Mouse (Mus musculus): ENCODE data around the gene Ccdc106.
A peak's percentile ranks its signal among the peaks of the same experiment; 100 is the strongest.
"Not testable (repeated sequence)": the region's sequence is repeated elsewhere in the genome, so short reads cannot be mapped to it uniquely, and the experiment has no call there.

The Ccdc106 gene

DNA sequence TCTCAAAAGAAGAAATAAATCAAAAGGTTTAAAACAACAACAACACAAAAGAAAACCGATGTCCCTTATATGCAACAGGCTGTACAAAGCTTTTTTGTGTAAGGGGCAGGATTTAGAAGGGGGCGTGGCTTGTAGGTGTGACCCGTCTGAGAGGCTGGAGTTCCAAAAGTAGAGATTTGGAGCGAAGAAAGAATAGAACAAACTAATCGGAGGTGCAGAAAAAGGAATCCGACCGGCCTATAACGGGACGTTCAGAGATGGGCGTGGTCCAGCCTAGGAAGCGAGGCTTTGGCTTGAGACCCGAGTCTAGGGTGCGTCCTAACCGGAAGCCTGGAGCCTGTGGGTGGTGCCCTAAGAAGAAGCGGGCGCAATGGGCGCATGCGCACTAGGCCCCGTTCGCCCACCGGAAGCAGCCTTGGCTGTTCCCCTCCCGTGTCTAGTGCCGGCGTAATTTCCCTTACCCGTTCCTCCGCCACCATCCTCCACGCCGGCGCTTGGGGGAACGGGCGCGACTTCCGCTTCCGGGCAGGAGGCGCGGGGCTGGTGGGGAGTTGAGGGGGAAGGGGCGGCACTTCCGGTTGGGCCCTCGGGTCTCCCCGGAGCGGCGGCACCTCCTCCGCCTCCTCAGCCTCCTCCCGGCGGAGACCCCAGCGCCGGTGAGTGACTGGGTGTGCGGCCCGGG is at the start of gene Ccdc106, which contains the start of gene Zfp865:
Gene Ccdc106, plus strand, starts transcription at position 554 of the 682 bp plus-strand sequence.
Gene Zfp865, plus strand, starts transcription at position 377 of the 682 bp plus-strand sequence.
- peak; percentile 98 for DNase-seq (ENCODE audit: low read depth, low spot score)

DNA sequence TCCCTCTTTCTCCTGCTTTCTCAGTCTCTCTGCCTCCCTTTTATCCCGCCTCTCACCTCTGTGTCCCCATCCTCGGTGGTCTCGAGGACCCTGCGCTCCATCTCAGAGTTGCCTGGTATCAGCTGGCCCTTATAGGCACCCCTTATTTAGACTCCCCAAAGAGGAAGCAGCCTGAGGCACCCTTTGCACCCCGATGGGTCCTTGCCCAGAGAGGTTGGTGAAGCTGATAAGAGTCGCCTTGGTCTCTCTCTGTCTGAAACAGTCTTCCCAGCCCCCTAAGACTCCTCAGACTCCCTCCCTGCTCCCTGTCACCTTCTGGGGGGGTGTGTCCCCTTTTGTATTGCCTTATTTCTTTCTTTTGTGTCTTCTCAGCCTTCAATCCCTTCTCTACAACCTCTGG is 49.3 kb upstream of the Ccdc106 start, which contains the start of gene Sbk3:
Gene Sbk3, minus strand, starts transcription at position 101 of the 400 bp plus-strand sequence.
- no peak for DNase-seq (ENCODE audit: low read depth, low spot score)

DNA sequence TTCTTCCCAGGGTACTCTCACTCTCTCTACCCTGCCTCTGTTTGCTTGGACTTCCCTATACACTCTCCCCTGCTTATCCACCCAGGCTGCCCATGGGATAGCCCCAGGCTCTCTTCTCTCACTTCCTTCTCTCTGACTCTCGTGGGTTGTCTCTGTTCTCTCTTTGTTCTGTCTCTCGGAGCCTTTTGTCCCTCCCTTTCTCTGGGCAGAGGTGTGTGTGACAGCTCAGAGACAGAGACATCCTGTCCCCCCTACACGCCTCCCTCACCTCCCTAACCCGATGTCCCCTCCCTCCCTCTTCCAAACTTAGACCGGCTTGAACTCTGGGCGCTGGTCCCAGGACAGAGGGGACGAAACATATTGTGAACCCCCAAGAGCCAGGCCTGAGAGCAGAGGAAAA is 48.6 kb upstream of the Ccdc106 start:
- DNase-seq (ENCODE audit: low read depth, low spot score), result no peak

DNA sequence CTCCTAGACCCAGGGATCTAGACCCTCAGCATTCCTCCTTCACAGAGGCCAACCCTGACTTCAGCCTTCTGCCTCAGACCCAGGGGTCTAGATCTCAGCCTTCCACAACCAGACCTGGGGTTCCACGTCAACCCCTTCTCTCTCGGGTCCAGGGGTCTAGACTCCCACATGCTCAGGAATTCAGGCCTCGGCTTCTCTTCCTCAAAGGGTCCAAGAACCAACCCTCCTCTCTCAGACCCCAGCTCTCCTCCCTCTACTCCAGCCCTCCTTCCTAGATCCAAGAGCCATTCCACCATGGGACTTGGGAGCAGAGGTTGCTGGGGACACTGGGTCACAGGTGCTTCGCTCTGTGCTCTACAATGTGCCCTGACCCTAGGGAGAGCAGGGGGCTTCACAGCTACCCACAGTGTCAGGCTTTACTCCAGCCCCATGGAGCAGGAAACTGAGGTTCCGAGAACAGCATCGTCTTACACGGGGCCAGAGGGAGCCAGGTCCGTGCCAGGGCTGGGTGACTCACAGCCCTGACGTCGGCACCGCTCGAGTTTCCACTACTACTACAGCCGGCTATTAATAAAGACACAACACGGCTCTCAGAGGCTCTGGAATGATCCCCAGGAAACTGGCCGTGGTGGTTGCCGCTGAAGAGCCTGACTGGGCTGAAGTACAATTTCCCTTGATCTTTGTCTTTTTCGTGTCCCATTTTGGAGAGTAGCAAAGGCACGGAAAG is 47.9 kb upstream of the Ccdc106 start:
- DNase-seq (ENCODE audit: low read depth, low spot score), result no peak

DNA sequence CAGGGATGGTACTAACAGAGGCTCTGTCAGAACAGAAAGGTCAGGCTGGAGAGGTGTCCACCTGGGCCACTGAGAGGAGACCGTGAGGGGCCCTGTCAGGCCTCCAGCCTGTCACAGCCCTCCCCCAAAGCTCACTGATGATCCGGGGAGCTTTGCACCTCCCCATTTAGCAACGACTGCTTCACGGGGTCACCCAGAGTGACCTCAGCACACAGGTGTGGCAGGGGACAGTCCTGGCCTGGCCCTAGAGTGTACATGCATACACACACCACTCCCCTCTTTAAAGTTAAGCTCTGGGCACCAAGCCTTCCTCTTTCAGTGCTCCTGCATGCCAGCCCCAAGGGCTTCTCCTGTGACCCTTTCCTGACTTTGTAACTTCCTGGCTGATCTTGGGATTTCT is 44.9 kb upstream of the Ccdc106 start:
- DNase-seq (ENCODE audit: low read depth, low spot score), result no peak

DNA sequence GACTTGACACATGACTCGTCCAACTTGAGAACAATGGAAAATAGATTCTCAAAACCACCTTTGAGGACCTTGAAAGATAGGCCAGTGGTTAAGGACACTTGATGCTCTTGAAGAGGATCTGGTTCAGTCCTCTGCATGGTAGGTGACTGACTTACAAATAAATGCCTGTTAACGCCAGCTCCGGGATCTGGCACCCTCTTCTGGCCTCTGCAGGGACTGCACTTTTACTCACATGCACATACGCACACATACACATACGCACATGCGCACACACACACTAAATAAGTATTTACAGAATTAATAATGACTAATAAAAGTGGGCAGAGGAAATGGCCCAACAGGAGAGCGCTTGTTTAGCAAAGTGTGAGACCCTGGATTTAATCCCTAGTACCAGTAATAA is 43.5 kb upstream of the Ccdc106 start:
- no peak for DNase-seq (ENCODE audit: low read depth, low spot score)

DNA sequence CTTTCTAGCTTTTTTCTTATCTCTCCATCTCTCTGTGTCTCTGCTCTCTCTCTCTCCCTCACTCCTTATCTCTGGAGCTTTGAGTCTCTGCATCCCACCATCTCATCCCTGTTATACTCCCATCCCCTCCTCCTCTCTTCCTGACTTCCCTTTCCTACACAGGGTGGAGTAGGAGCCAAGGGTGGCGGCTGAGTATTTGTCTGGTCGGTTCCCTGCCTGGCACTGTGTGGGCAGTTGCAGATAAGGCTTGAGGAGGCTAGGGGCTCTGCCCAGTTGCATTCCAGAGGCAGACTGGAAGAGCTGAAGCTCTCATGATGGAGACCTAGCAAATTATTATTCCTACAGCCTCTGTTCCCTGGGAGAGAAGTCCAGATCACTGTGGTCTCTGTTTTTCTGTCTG is 32.1 kb upstream of the Ccdc106 start:
- no peak for DNase-seq (ENCODE audit: low read depth, low spot score)

DNA sequence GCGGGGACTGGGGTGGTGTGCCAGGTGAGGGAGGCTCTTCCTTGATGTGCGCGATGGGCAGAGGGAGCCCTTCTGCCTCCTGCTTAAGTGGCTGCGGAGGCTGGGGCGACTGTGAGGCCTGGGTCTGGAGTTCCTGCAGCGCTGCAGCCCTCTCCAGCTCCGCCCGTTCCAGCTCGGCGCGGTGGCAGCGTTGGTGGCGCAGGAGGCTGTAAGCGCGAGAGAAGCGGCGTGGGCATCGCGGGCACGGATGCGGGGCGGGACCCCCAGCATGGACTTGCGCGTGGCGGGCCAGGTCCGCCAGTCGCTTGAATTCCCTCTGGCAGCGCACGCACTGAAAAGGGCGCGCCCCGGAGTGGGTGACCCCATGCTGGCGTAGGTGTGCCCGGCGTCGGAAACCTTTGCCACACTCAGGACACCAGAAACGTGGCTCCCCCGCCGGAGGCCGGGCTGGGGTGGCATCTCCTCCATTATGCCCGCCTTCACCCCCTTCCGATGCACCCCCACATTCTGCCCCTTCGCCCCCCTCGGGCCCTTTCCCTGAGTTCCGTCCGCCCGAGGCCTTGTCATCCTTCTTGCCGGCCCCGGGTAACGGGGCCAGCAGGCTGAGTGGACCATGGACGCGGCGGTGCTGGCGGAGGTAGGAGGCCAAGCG is 26.9 kb upstream of the Ccdc106 start:
- no peak for DNase-seq (ENCODE audit: low read depth, low spot score)

DNA sequence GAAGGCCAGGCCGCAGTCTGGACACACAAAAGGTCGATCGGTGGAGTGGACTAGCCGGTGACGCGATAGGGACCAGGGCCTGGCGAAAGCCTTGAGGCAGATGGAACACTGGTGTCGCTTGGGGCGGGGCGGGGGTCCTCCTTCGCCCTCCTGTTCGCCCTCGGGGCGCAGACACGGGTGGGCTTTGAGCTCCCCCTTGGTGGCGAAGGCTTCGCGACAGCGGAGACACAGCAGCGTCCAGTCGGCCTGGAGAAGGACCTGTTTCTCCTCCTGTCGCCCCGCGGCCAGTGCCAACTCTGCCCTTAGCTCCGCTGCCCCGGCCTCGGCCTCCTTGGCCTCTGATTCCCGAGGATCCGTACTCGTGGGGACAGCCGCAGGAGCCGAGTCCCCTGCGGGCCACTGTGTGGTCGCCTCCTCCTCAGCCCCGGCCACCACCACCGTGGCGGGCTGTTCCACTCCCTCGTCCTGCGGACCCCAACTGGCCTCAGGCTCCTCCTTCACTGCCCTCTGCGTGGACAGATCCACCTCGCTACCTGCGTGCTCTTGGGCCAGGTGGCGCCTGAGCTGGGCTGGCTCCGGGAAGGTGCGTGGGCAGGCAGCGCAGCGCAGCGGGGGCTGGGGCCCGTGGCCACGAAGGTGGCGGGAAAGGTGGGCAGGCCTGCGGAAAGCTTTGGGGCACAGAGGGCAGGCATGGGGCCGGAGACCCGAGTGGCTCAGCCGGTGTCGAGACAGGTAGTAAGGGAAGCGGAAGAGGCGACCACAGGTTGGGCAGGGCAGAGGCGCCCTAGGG is 26.2 kb upstream of the Ccdc106 start:
- DNase-seq (ENCODE audit: low read depth, low spot score), result no peak

DNA sequence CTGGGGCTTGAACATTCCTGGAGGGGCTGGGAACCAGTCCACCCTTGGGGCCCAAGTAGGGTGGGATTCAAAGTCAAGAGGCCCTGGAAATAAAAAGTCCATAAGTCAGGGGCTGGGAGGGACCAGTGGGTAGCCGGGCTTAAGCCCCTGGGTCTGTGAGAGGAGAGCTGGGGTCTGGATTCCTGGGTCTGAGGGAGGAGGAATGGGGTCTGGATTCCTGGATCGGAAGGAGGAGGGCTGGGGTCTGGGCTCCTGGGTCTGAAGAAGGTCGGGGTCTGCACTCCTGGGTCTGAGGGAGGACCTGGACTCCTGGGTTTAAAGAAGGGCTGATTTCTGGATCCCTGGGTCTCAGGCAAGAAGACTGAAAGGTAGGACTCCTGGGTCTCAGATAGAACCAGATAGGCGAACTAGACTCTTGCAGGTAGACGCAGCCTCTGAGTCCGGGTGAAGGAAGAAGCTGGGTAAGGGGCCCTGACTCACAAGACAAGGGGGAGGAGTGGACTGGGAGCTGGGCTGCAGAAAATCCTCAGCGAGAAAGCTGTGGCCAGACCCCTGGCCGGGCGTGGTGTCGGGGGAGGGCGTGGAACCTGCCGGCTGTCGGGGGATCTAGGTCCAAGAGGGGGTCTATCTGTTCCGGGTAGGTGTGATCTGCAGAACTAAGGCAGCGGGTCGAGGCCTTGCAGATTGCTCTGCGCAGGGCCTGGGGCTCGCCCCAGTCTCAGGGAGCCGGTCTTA is 24.9 kb upstream of the Ccdc106 start:
- DNase-seq (ENCODE audit: low read depth, low spot score), result no peak

DNA sequence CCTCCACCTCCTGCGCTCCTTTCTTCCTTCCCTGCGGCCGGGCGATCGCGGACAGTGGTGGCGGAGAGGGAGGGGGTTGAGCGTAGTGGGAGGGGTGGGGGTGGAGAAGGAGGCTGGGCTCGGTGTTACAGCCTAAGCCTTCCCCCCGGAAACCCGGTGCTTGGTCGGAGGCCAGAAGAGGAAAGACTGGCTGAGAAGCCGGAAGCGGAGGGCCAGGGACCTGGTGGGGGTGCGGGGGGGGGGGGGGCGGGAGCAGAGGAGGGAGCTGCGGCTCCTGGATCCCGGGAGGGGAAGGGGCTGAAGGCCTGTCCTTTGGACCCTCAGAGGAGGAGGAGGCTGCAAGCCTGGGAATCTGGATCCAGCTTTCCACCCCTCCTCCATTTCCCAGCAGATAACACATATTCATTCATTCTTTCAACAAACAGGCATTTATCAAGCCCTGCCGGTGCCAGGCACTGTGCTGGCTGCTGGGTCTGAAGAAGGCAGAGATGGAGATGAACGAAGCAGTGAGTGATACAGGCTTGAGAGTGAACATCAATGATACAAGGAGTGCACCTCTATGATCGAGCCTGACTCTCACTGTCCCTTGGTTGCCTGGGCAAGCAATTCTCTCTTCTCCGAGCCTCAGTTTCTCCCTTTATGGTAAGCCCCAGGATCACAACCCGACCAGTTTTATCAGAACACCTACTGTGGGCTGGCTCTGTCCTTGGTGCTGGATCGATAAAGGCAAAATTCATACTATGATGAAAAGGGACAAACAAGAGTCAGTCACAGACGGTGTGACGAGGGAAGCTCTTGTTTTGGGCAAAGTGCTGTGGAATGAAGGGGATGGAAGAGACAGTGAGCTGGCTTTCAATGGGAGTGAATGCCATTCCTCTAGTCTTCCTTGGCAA is 24.1 kb upstream of the Ccdc106 start, which contains the start of gene Zfp579:
Gene Zfp579, minus strand, starts transcription at position 156 of the 893 bp plus-strand sequence.
- DNase-seq (ENCODE audit: low read depth, low spot score), result peak; percentile 90

DNA sequence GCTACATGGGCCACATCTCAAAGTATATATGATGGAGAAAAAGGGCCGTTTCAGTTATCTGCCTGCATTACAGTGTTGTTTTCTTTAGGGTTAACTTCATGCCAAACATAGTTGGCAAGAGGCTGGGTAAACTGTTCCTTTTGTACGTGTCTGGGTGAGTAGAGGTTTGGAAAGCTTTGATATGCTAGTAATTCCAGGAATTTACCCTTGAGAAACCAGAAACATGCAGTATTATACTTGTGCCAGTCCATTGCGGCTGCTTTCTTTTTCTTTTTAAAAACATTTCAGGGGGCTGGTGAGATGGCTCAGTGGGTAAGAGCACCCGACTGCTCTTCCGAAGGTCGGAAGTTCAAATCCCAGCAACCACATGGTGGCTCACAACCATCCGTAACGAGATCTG is 23.4 kb upstream of the Ccdc106 start:
- no peak for DNase-seq (ENCODE audit: low read depth, low spot score)

DNA sequence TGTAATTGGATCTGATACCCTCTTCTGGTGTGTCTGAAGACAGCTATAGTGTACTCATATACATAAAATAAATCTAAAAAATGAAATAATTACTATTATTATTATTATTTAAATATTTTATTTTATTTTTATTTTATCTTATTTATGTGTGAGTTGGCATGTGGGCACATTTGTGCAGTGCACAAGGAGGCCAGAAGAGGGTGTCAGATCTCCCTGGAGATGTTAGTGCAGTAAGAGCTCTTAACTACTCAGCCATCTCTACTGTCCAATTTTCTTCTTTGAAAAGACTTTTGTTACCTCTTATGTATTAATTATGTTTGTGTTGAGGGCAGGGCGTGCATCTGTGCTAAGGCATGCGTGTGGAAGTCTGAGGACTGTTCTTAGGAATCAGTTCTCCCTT is 20.5 kb upstream of the Ccdc106 start:
- no peak for DNase-seq (ENCODE audit: low read depth, low spot score)

DNA sequence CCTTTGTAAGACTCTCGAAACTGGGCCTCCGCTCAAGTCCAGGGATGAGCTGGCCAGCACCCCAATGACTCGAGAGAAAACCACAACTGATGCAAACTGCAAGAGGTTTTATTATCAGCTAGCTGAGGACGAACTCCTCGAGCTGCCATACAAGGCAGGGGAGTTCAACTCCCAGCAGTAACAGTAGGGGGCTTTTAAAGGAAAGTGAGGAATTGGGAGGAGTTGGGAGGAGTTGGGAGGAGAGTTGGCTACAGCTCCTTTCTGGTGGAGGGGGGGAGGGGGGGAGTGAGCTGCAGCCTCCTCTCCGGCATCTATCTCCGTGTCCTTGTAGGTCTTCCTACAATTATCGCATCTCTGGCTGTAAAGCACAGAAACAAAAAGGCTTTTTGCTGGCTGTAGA is 17.5 kb upstream of the Ccdc106 start:
- DNase-seq (ENCODE audit: low read depth, low spot score), result not testable (repeated sequence)

DNA sequence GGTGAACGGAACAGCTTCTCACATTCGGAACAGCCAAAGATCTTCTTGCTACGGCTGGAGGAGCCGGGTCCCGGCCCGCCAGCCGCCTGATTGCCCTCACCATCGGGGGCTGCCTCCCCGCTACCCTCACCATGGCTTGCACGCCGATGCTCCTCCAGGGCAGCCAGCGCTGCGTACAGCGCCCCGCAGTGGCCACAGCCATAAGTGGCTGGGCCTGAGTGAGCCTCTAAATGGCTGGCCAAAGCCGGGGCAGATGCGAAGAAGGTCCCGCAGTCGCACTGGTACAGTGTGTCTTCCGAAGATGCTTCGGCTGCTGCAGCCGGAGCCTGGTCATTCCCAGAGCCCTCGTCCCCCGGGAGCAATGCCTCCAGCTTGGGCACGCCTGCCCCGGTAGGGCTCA is 12.1 kb upstream of the Ccdc106 start:
- no peak for DNase-seq (ENCODE audit: low read depth, low spot score)

DNA sequence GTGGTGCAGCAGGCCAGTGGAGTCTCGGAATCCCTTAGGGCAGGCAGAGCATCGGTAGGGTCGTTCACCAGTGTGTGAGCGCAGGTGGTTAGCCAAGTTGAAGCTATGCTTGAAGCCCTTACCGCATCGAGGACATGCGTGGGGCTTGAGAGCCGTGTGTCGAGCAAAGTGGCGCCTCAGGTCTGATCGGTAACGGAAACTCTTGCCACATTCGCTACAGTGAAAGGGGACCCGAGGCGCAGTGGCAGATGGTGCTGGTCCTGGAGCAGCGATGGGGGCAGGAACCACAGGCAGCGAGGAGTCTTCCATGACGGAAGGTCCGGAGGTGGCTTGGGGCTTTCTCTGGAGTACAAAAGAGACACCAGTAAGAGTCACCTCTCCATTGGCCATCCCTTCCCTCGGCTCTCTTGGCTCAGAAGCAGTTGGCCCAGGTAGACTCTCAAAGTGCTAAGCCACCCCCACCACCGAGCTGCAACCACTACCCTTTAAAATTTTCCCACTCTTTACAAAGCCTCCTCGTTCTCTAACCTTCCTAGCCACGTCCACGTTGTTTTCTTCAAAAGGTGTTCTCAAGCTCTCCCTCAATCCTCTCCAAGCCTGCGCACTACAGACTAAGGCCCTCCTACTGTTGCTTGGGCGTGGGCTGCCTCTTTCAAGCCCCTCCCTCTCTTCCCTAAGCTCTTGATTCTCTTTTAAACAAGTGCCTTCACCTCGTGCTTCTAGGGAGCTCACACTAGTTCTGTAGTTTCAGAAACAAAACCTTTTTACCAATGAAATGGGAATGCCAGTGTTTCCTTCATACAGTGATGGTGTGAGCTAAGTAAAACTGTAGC is 7.5 kb upstream of the Ccdc106 start:
- DNase-seq (ENCODE audit: low read depth, low spot score), result no peak

DNA sequence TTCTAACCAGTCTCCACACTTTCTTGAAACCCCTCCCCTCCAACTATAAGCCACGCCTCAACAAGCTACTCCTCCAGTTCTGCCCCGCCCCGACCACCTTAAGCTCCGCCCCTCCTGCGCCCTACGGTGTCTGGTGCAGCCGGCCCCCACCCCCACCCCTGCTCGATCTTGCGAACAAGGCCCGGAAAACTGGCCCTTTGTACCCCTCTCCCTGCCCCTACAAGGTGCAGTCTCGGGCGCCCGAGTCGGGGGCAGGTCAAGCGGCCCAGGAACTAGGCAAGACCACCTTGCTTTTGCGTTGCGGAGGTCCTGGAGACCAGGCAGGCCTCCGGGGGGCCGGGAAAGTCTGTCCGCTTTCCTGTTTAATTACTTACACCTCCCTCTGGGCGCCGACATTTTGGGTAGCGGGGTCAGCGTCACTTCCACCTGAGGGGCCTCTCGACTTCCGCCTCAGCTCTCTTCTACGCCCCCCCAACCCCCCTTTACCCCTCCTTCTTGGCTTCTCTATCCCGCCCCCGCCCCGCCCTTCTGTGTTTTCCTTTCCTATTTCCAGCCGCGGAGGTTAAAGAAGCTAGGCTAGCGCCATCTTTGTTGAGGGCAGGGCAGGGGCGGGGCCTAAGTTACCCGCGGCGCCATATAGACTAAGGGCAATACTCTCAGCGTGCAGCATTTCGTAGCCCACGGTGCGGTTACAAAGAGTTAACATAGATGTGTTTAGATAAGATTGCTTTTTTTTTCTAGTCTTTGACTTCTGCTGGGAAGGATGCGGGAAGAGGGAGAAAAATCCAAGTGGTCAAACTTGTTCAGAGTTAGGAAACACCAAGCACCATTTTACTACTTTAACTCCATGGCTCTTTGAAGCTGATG is 5.9 kb upstream of the Ccdc106 start, which contains the start of the genes Zfp524 and Fiz1:
Gene Zfp524, plus strand, starts transcription at position 165 of the 867 bp plus-strand sequence.
Gene Fiz1, minus strand, starts transcription at position 447 of the 867 bp plus-strand sequence.
- DNase-seq (ENCODE audit: low read depth, low spot score), result peak; percentile 98

Data from retina, postnatal 7 days (tissue).